Mouse (Mus musculus): Measurements from ENCODE around the gene Simc1. TPM values are rescaled to one million over a fixed set of nuclear protein-coding genes. Genes with fewer than 3 reads are reported as not detected.

The Simc1 gene
- total and polyA plus RNA-seq, 3 experiments: 4.9 to 11.9 TPM; not detected in 1

DNA sequence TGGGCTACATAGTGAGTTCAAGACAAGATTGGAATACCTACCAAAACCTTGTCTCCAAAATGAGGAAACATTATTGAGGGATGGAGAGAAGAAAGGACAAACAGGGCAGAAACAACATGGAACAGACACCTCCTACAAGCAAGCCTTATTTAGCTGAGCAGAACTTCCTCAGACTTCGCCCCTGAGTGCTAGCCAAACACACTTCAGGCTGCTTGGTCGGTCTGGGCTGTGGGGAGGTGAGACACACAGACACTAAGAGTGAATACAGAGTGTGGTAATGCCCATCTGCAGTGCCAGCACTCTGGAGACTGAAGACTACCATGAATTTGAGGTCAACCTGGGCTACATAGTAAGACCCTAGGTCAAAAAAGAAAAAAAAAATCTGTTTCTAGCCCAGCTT is 56.1 kb downstream of the Simc1 start:
- Histone ChIP-seq H3K36me3 (ENCODE audit: control insufficient read depth in 1 of 2, insufficient read depth in 2 of 2, low read length in 2 of 2) (peaks cover 3 to 6% of the 10 kb centered on the region in 2 experiments), H3K9me3 (replicated peaks; ENCODE audit: insufficient read depth, low read length) (no peaks in the 10 kb centered on the region), H3K79me2 (ENCODE audit: control insufficient read depth, insufficient read depth, low read length, poor library complexity) (peaks cover 17% of the 10 kb centered on the region), H3K9ac (ENCODE audit: control insufficient read depth, low read depth, low read length, poor library complexity, severe bottlenecking) (no peak overlapping the region), H3K27me3 (ENCODE audit: control insufficient read depth in 1 of 2, insufficient read depth in 2 of 2, low read length in 2 of 2) (no peaks in the 10 kb centered on the region), H3K4me3 (ENCODE audit: control insufficient read depth in 1 of 2, insufficient read depth in 1 of 2, low read depth in 2 of 2, low read length in 2 of 2) (no peak overlapping the region), H3K27ac (ENCODE audit: control insufficient read depth, low read depth, low read length) (no peak overlapping the region), H3K4me1 (ENCODE audit: control insufficient read depth in 1 of 2, insufficient read depth in 2 of 2, low read length in 2 of 2) (peaks cover 0 to 6% of the 10 kb centered on the region in 2 experiments; a peak in 2 of 4 replicates)
- TF ChIP-seq POLR2AphosphoS2 (IDR thresholded peaks at IDR 0.05; ENCODE audit: low read length) (no peak), UBTF (IDR thresholded peaks at IDR 0.05; ENCODE audit: borderline replicate concordance, insufficient read depth, low read depth, low read length) (no peak), HCFC1 (IDR thresholded peaks at IDR 0.05; ENCODE audit: low read depth, low read length) (no peak), CHD2 (IDR thresholded peaks at IDR 0.05; ENCODE audit: low read length) (no peak), MYC (IDR thresholded peaks at IDR 0.05; ENCODE audit: low read depth, low read length) (no peak), RAD21 (IDR thresholded peaks at IDR 0.05; ENCODE audit: low read depth, low read length) (no peak), NELFE (IDR thresholded peaks at IDR 0.05; ENCODE audit: low read depth, low read length) (no peak)
- no peak for DNase-seq (ENCODE audit: low read depth, low spot score)

DNA sequence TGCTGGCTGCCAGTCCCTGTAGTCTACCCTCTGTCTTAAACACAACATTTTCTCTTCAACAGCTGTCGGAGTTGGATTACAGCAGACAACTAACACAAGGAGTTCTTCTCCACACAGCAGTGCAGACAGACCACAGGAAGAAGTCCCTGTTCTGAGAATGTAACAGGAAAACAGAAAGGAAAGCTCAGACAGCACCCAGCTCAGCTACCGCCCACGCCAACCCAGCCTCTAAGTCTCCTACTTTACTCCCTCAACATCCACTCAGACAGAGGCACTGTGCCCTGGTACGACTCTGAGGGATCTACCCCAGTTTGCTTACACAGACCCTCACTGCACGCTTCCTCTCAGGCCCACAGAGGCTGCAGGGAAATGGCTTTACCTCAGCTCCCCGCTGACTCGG is 57.0 kb downstream of the Simc1 start:
- Histone ChIP-seq H3K79me2 (ENCODE audit: control insufficient read depth, insufficient read depth, low read length, poor library complexity) (peaks cover 22% of the 10 kb centered on the region), H3K9me3 (replicated peaks; ENCODE audit: insufficient read depth, low read length) (no peaks in the 10 kb centered on the region), H3K4me3 (ENCODE audit: control insufficient read depth in 1 of 2, insufficient read depth in 1 of 2, low read depth in 2 of 2, low read length in 2 of 2) (no peak overlapping the region), H3K4me1 (ENCODE audit: control insufficient read depth in 1 of 2, insufficient read depth in 2 of 2, low read length in 2 of 2) (peaks cover 0 to 8% of the 10 kb centered on the region in 2 experiments; a peak in 2 of 4 replicates), H3K27me3 (ENCODE audit: control insufficient read depth in 1 of 2, insufficient read depth in 2 of 2, low read length in 2 of 2) (no peaks in the 10 kb centered on the region), H3K27ac (ENCODE audit: control insufficient read depth, low read depth, low read length) (no peak overlapping the region), H3K36me3 (ENCODE audit: control insufficient read depth in 1 of 2, insufficient read depth in 2 of 2, low read length in 2 of 2) (peaks cover 3 to 6% of the 10 kb centered on the region in 2 experiments), H3K9ac (ENCODE audit: control insufficient read depth, low read depth, low read length, poor library complexity, severe bottlenecking) (no peak overlapping the region)
- no peak for DNase-seq (ENCODE audit: low read depth, low spot score)
- no peak for TF ChIP-seq MYC (IDR thresholded peaks at IDR 0.05; ENCODE audit: low read depth, low read length)
- no peak for TF ChIP-seq KAT2A (conservative IDR thresholded peaks at IDR 0.05; ENCODE audit: low read depth, low read length)
- no peak for TF ChIP-seq MXI1 (IDR thresholded peaks at IDR 0.05; ENCODE audit: low read depth, low read length)
- TF ChIP-seq MAFK (IDR thresholded peaks at IDR 0.05; ENCODE audit: borderline replicate concordance, low read depth, low read length): no peak
- no peak for TF ChIP-seq RCOR1 (IDR thresholded peaks at IDR 0.05; ENCODE audit: low read depth, low read length)
- TF ChIP-seq JUND (IDR thresholded peaks at IDR 0.05; ENCODE audit: low read depth, low read length): no peak
- TF ChIP-seq ZNF384 (IDR thresholded peaks at IDR 0.05; ENCODE audit: low read depth, low read length): no peak
- TF ChIP-seq ZKSCAN1 (IDR thresholded peaks at IDR 0.05; ENCODE audit: low read depth, low read length): no peak
- no peak for TF ChIP-seq TAL1 (IDR thresholded peaks at IDR 0.05; ENCODE audit: low read length)
- TF ChIP-seq NELFE (IDR thresholded peaks at IDR 0.05; ENCODE audit: low read depth, low read length): no peak
- no peak for TF ChIP-seq TBP (IDR thresholded peaks at IDR 0.05; ENCODE audit: low read depth, low read length)
- no peak for TF ChIP-seq SMC3 (IDR thresholded peaks at IDR 0.05; ENCODE audit: low read depth, low read length)
- TF ChIP-seq TCF12 (IDR thresholded peaks at IDR 0.05; ENCODE audit: low read depth, low read length): no peak
- TF ChIP-seq MYB (IDR thresholded peaks at IDR 0.05; ENCODE audit: low read depth, low read length): no peak
- TF ChIP-seq RAD21 (IDR thresholded peaks at IDR 0.05; ENCODE audit: low read depth, low read length): no peak
- TF ChIP-seq MAX (IDR thresholded peaks at IDR 0.05; ENCODE audit: low read length): no peak
- no peak for TF ChIP-seq POLR2AphosphoS2 (IDR thresholded peaks at IDR 0.05; ENCODE audit: low read length)
- no peak for TF ChIP-seq E2F4 (IDR thresholded peaks at IDR 0.05; ENCODE audit: borderline replicate concordance, low read depth, low read length)
- no peak for TF ChIP-seq POLR2A (IDR thresholded peaks at IDR 0.05; ENCODE audit: control insufficient read depth in 1 of 2, insufficient read depth in 1 of 2, low read depth in 1 of 2, low read length in 2 of 2, poor library complexity in 1 of 2)

All from MEL (cell line).